Comparison of ENCODE assay signal across 25 mouse cellular contexts in the genomic region with DNA sequence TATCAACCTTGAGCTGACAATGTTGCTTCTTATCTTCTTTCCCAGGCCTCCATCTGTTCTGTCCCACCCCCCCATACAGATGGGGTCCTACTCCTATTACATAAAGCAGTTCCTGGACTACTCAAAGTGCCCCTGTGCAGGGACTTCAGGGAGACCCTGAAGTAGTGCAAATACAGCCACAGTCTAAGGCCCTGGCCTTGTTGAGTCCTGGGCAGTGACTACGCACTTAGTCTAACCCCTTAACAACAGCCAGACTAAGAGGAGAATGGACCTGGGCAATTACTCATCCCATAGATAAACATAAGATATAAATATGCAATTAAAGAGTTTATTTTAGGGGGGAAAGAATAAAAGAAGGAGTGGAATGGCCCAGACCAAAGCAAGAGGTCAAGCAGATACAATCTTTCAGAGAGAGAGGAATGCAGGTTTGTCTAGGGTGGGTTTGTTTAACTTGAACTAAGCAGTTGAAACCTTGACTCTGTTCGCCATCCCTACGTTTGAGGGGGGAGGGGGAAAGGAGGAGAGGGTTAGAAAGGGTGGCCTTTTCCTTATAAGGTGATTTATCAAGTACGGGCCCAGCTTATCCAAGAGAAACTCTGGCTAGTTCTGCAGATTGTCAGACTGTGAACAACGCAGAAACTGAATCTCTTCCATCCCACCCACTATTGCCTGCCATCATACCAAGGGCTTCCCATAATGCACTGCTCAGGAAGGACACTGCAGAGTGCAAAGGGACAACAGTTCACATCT. TPM values are rescaled to one million over a fixed set of nuclear protein-coding genes. Genes with fewer than 3 reads are reported as not detected.
DNase-seq lines count a peak whose midpoint lies in the region; ATAC-seq and TF ChIP-seq lines count a peak whose summit lies in the region.
"Had no signal": no experiment of that assay in that cellular context is flagged by ENCODE, and none has a peak within 500 bp of the region (broad histone marks: within the 10 kb centered on the region; RNA-seq: fewer than 3 reads in every experiment).

No protein-coding gene starts in this region.

- H3K4me1 ChIP-seq in testis, adult 2 months (ENCODE audit: control insufficient read depth, insufficient read depth, low read length): no peaks in the 10 kb centered on the region; the same call in 1 of the 2 replicates
- peaks cover 29% of the 10 kb centered on the region for H3K4me1 ChIP-seq in stomach, embryonic 14.5 days (ENCODE audit: control insufficient read depth, insufficient read depth, low read length)
- 0 out of 2 replicates have a peak, but pooled peaks cover 2% of the 10 kb centered on the region for H3K4me1 ChIP-seq in midbrain, embryonic 11.5 days (ENCODE audit: control insufficient read depth, insufficient read depth, low read length)

- peak; percentile 24 for DNase-seq in embryo, embryonic 11 days
- no peak for DNase-seq in embryo, embryonic 9.5 days (ENCODE audit: extremely low spot score)
- no peak for DNase-seq in testis, postnatal 14 days (ENCODE audit: low spot score)
- no peak for DNase-seq in urinary bladder, postnatal 25 days (ENCODE audit: low spot score)
- DNase-seq in midbrain, embryonic 11.5 days (ENCODE audit: low spot score, missing footprints): no peak
- DNase-seq: adrenal gland, postnatal 25 days; cerebellum, adult 11-12 months; cerebellum, postnatal 14 days; heart, postnatal 14 days; kidney, adult 2 months; kidney, postnatal 36 days; lung, adult 2 months; right cerebral cortex, postnatal 4 days; thymus, adult 2 months had no signal

- H3K36me3 ChIP-seq in testis, adult 2 months (ENCODE audit: control insufficient read depth, insufficient read depth, low read length): no peaks in the 10 kb centered on the region
- no peaks in the 10 kb centered on the region for H3K36me3 ChIP-seq in stomach, embryonic 14.5 days (ENCODE audit: control insufficient read depth, insufficient read depth, low read length)
- H3K36me3 ChIP-seq in midbrain, embryonic 11.5 days (ENCODE audit: control insufficient read depth, insufficient read depth, low read length): no peaks in the 10 kb centered on the region
- H3K36me3 ChIP-seq: G1E; midbrain, embryonic 12.5 days; neural tube, embryonic 12.5 days had no signal

- TF ChIP-seq CTCF in testis, adult 2 months (IDR thresholded peaks at IDR 0.05; ENCODE audit: control insufficient read depth, insufficient read depth, insufficient replicate concordance, low read depth, low read length): no peak

- peak; percentile 87 for ATAC-seq in stomach, embryonic 14.5 days (ENCODE audit: insufficient number of reproducible peaks, insufficient read depth, low FRiP score, low read depth)
- ATAC-seq in midbrain, embryonic 11.5 days (ENCODE audit: low FRiP score): no peak
- ATAC-seq: CD4-positive, CD25-positive, alpha-beta regulatory T cell, adult 4 months; forebrain, embryonic 16.5 days had no signal

- no peak for TF ChIP-seq POLR2A in testis, adult 2 months (IDR thresholded peaks at IDR 0.05; ENCODE audit: control insufficient read depth, low read depth, low read length)

- H3K27ac ChIP-seq in testis, adult 2 months (ENCODE audit: control insufficient read depth, insufficient read depth, low read depth, low read length): peak overlapping the region; percentile 21; the same call in 1 of the 2 replicates
- H3K27ac ChIP-seq in stomach, embryonic 14.5 days (ENCODE audit: low read length): peak overlapping the region; percentile 74
- H3K27ac ChIP-seq in midbrain, embryonic 11.5 days (ENCODE audit: low read depth, low read length): no peak overlapping the region
- H3K27ac ChIP-seq: hindbrain, embryonic 14.5 days; macrophage; midbrain, embryonic 12.5 days; neural tube, embryonic 12.5 days had no signal

- no peaks in the 10 kb centered on the region for H3K9me3 ChIP-seq in stomach, embryonic 14.5 days (ENCODE audit: control insufficient read depth, low read depth, low read length)
- no peaks in the 10 kb centered on the region for H3K9me3 ChIP-seq in midbrain, embryonic 11.5 days (ENCODE audit: control insufficient read depth, low read length)
- H3K9me3 ChIP-seq: G1E; midbrain, embryonic 12.5 days; neural tube, embryonic 12.5 days had no signal

- WGBS in stomach, embryonic 14.5 days: 15% methylated on average over 5 of the region's 5 CpGs
- 76% methylated on average over 5 of the region's 5 CpGs for WGBS in midbrain, embryonic 11.5 days

- no peak overlapping the region for H3K9ac ChIP-seq in stomach, embryonic 14.5 days (replicated peaks; ENCODE audit: low read depth, low read length)
- H3K9ac ChIP-seq in midbrain, embryonic 11.5 days (ENCODE audit: low read length): no peak overlapping the region
- H3K9ac ChIP-seq: hindbrain, embryonic 14.5 days; midbrain, embryonic 12.5 days; neural tube, embryonic 12.5 days had no signal

- H3K4me2 ChIP-seq in stomach, embryonic 14.5 days (replicated peaks; ENCODE audit: low read depth, low read length): no peak overlapping the region
- no peak overlapping the region for H3K4me2 ChIP-seq in midbrain, embryonic 11.5 days
- H3K4me2 ChIP-seq: heart, embryonic 11.5 days; hindbrain, embryonic 14.5 days; liver, embryonic 11.5 days; midbrain, embryonic 12.5 days; neural tube, embryonic 12.5 days had no signal

- no peak overlapping the region for H3K4me3 ChIP-seq in testis, adult 2 months (ENCODE audit: control insufficient read depth, low read depth, low read length)
- H3K4me3 ChIP-seq in stomach, embryonic 14.5 days (ENCODE audit: low read depth, low read length): no peak overlapping the region
- H3K4me3 ChIP-seq in midbrain, embryonic 11.5 days (ENCODE audit: low read depth, low read length): no peak overlapping the region
- H3K4me3 ChIP-seq: midbrain, embryonic 12.5 days; neural tube, embryonic 12.5 days had no signal

- no peaks in the 10 kb centered on the region for H3K27me3 ChIP-seq in testis, adult 2 months (ENCODE audit: control insufficient read depth, insufficient read depth, low read length)
- no peaks in the 10 kb centered on the region for H3K27me3 ChIP-seq in stomach, embryonic 14.5 days (ENCODE audit: control insufficient read depth, insufficient read depth, low read length)
- H3K27me3 ChIP-seq in midbrain, embryonic 11.5 days (ENCODE audit: control insufficient read depth, insufficient read depth, low read length): no peaks in the 10 kb centered on the region
- H3K27me3 ChIP-seq: midbrain, embryonic 12.5 days; neural tube, embryonic 12.5 days had no signal

RNA-seq across cellular contexts. Expression of a gene that starts 44.9 kb away (rescaled TPM):
- polyA plus RNA-seq in testis, adult 2 months (2012; rRNA removed): 4.2 and 5.7 TPM in 2 replicates
- polyA plus RNA-seq in stomach, embryonic 14.5 days (2014; fragmentation: Nextera tagmentation; extraction: Ambion mirVana): 20.9 and 22.1 TPM in 2 replicates
- 15.5 and 16.8 TPM in 2 replicates for polyA plus RNA-seq in midbrain, embryonic 11.5 days (2014; fragmentation: Nextera tagmentation; extraction: Ambion mirVana)
